Mouse (Mus musculus) right cerebral cortex, postnatal 36 days (tissue): ENCODE data around the gene Sh2d6.

Experiments
- DNase-seq, 2 experiments: peaks; one replicate each; pipeline ENCODE4 v3.0.0; 2022; ENCODE audit warnings: low spot score in 2 of 2, mixed read lengths in 1 of 2

Sh2d6 gene

DNA sequence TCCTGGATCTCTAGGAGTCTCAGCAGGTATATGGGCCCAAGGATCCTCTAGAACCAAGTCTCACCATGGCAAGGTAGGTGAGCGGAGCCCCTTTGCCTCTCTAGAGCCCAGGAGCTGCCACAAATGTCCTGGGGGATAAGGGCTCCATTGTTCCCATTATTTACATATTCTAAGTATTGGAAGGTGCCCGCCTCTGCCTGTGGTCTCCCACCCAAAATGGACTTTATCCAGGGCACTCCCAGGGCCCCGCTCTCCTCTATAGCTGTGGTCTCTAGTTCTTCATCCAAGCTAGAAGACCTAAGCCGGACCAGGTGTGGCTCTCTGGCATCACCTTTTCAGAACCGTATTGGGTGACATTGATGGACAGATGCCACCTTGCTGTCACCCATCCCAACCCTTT lies at the start of gene Sh2d6:
Gene Sh2d6, minus strand, starts transcription at position 101 of the 400 bp plus-strand sequence.
- DNase-seq: no peak

GRCm38 (mm10) chr6:72570644-72571397 lies 49.3 kb upstream of the Sh2d6 start:
- DNase-seq: no peak

DNA sequence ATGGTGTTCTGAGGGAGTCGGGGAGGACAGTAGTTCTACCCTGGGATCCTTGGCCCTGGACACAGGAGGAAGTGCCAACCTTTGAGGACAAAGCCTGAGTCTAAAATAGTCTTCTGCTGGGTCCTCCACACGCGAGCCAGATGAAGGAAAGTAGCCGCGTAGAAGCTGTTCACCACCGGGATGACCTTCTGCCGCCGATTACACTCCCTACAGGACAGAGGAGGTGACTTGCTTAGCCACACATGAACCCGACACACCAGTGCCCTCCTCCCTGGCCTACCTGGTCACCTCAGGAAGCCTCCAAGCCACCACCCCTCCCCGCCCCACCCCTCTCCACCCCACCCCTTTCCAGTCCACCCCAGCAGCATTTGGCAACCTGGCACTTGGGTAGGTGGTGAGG lies 47.2 kb upstream of the Sh2d6 start:
- DNase-seq: no peak

- DNase-seq: no peak
These were observed 46.0 kb upstream of the Sh2d6 start for GRCm38 (mm10) chr6:72567508-72567907.

DNA sequence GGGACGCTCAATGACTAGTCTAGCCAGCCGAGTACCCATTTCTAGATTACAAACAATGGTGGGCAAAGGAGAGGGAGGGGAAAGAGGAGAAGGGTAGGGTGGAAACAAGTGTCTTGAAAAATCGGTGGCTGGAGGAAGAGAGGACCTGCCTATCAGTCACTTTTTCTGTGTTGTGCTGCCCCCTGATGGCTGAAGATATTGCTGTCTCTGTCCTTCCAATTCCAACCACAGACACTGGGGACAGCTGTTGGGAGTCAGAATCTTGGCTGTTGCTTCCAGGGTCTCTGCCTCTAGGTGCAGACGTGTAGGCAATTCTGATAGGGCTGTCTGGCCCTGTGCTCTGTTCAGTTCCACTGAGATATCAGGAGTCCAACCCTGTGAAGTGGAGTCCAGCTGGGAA lies 44.5 kb upstream of the Sh2d6 start:
- DNase-seq: peak; percentile 80

DNA sequence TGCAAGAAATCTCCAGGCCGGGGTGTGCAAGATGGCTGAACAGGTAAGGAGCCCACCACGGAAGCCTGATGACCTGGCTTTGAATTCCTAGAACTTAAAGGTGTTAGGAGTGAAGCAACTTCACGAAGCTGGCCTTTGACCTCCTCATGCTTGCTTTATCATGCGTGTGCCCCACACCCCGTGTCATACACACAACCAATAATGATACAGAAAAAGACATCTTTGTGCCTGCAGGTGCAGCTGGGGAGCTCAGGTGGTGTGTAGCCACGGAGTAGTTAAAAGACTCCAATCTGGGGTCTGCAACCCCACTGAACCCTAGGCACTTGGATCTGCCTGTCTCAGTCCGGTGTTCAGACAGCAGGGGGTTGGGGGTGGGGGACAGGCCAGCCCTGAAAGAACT lies 44.0 kb upstream of the Sh2d6 start:
- no peak for DNase-seq

DNA sequence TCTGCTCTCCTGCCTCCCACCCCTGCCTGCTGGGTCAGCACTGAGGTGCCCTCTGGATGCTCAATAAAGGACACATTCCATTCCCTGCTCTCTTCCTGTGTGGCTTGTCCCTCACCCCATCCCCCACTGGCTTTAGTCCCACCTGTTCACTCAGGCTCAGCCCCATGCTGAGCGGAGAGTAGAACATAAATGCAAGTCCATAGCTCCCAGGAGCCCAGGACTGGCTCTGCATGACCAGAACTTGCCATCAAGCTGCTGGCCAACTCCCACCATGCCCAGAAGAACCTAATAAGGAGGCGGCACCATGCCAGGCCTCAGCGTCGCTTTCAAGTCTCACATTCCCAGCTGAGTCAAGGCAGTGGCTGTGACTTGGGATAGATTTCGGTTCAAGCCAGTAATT lies 41.4 kb upstream of the Sh2d6 start:
- no peak for DNase-seq

DNA sequence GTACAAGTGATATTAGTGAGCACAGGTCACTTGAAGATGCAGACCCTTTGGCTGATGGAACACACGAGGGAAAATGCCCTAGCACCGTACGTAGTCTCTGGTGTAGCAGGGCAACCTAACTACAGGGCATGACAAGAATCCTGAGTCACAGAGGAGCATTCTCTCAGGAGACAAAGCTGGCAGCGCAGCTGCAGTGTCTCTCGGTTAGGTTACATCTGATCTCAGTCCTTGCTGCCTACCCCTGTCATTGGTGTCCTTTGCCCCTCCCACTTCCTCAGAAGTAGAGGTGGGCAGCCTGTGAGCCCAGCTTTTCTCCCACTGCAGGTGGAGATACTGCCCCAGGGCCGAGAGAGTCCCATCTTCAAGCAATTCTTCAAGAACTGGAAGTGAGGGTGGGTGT lies 41.0 kb upstream of the Sh2d6 start:
- no peak for DNase-seq

- DNase-seq: no peak
These were observed 39.3 kb upstream of the Sh2d6 start for GRCm38 (mm10) chr6:72560801-72561200.

DNA sequence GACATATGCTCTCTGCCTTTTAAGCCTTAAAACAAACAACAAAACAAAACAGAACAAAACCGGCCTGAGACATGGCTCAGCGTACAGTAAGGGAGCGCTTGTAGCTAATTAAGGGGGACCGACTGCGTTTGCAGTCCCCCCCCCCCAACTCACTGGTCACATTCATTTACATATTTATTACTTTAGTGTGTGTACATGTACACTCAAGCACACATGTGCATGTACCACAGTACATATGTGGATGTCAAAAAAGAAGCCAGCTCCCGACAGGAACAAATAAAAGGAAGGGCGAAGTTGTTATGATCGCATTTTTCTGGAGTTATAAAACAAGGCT lies 31.5 kb upstream of the Sh2d6 start:
- no peak for DNase-seq

DNA sequence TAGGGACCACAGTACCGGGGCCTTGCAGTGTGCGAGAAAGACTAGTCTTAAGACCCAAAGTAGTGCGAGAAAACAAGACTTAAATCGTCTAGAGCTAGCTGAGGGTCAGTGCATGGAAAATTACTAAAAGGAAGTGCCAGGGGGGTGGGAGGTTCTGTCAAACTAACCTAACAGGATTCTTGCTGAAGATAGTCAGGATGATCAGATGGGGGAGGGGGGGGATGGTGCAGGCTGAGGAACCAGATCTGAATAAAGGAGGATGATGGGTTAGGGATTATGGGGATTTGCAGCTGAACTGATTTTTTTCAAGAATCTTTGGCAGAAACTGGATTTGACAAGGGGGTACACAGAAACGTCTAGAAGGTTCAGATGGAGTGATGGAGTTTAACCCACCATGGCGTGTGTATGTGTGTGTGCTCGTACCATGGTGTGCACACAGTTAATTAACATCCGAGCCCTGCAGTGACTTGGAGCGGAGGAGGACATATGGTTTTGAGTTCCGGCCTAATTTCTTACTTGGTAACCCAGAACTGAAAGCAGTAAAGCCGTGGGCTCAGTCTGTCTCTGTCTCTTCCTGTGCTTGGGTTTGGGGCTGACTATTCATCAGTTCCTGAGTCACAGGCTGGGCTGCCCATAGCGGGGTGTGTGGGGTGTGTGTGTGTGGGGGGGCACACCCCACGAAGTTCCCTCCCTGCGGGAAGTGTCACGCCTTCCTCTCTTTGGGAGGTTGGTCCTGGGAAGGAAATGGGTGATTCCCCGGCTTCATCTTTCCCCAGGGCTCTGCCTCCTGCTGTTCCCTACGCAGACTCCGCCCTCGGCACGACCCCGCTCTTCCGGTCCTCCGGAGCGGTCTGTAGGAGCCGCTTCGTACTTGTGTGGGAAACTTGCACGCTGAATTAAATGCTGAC lies 30.9 kb upstream of the Sh2d6 start:
- DNase-seq: peak; percentile 33 to 45

DNA sequence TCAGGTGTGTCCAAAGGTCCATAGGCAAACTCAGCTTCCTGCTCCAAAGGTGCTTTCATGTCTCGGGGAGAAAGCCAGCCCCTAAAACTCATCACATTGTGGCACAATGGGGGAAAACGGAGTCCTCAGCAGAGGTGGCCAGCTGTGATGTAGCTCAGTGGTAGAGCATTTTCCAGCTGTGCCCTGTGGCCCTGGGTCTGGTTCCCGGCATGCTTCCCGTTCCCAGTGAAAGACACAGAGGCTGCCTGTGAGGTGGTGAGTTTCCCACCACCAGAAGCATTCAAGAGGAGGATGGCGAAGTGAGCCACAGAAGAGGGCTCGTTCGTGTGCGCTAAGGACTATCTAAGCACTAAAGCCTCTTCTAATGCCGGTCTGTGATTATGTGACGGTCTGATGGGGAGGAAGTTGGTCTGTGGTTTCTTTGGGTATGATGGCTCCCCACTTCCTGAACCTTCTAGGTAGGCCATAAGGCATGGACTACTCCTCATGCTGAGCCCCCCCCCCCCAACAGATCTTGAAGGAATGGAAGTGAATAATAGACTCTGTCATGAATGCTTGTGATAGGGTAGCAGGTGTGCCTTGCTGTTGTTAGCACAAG lies 29.1 kb upstream of the Sh2d6 start:
- DNase-seq: no peak

DNA sequence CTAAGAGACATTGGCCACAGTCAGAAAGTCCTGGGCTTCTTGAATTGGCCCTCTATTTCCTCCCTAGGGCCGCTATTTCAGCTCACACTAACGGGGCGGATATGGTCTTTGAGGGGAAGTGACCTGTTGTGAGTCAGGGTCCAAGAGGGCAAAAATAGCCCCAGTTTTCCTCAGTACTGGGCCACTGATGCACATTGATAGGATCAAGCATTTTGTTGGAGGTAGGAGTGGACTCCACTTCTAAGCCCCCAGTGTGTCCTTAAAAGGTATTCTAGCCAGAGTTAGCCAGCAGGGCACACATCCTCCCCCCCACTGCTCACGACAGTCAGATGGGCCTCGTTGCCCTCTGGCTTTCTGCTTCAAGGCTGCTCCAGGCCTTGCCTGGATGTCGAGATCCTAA lies 28.5 kb upstream of the Sh2d6 start:
- no peak for DNase-seq

GRCm38 (mm10) chr6:72549041-72549580 lies 27.6 kb upstream of the Sh2d6 start:
- DNase-seq: no peak

DNA sequence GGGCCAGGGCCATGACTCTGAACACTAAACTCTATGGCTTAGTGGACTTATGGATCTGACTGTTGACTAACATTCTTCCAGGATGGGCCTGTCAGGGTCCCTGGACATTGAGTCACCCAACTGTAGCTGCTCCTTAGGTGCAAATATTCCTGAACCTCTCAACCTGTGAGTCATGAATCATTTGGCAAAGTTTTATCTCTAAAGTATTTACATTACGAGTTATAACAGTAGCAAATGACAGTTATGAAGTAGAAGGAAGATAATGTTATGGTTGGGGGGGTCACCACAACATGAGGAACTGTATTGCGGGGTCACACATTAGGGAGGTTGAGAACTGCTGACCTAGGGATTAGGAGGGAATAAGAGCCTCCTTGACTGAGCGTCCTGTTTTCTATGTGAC lies 26.4 kb upstream of the Sh2d6 start:
- DNase-seq: no peak

- no peak for DNase-seq
These were observed 25.6 kb upstream of the Sh2d6 start for GRCm38 (mm10) chr6:72547121-72547520.

DNA sequence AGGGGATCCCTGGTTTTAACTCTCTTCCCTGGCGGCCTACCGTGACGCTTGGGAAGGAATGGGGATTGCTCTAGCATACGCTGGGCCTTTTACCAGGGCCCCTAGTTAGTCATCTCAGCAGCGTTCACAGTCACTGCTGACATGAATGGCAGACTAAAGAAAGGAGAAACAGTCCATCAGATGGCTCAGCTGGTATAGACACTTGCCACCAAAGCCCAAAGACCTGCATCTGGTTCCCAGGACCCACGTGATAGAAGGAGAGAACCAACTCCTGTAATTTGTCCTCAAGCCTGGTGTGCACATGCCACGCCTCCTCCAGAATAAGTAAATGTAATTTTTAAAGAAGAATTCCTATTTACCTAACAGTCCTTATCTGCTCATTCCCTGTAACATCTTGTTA lies 23.9 kb upstream of the Sh2d6 start:
- no peak for DNase-seq

GRCm38 (mm10) chr6:72544283-72544987 lies 22.9 kb upstream of the Sh2d6 start, which contains the start of gene Capg:
Capg (plus strand) TSS chr6:72544391.
- DNase-seq: no peak

DNA sequence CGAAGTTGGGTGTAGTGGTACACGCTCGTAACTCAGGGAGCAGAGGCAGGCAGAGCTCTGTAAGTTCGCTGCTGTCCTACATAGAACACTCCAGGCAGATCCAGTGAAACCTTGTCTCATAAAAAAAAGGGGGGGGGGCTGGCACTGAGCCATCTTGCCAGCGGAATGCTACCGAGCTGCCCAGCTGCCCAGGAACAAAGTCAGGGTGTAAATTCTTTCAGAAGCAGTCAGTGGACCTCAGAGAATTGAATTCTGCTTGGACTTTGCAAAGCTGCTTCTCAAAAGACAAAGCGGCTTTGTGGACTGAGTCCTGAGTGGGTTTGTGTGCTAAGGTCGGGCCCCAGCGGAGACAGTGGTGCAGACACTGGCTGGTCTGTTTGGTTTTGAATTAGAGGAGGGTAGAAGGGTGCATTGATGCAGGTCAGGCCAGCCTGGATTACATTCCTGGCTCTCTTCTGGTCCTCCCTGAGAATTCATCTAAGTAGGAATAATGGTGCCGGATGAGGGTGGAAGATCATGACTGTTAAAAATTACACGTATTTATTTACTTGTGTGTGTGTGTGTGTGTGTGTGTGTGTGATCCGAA lies 21.9 kb upstream of the Sh2d6 start:
- DNase-seq: no peak

DNA sequence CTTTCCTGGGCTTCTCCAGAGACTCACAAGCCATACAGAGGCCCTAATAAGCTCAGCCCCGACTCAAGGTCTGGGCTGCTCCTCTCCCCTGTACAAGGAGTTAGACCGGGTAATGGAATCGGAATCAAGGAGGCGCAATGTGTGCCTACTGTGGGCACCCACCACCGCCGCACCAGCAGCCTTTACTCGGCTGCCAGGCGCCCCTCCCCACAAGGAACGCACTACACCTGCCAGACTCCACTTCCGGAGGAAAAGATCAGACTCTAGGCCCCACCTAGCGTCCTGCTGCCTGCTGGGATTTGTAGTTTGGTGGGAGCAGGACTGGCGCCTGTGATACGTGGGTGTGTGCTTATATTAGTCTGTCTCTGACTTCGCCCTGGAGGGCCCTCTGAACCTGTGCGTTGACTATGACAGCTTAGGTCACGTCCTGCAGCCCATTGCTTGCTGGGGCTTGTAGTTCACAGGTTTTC lies 17.1 kb upstream of the Sh2d6 start:
- peak; percentile 91 to 96 for DNase-seq

DNA sequence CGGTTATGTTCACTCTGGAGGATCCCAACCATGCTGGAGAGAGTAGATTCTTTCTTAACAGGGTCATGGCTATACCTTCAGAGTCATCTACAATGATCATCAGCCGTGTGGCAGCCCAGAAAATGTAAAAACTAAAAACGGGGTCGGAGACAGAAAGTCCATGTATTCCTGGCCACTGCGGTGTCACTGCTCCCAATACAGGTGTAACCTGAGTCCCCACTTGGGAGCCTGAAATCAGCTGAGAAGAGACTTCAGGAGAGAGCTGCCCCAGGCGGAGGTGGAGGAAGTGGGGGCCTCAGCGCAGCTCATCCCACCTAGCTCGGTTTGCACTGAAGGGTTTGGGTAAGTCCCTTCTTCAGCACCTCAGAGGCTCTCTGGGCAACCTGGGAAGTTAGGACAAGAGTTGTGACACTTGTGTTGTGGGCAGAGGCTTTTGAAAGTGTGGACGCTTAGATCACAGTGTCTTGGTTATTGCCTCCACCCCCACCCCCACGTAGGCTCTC lies 16.5 kb upstream of the Sh2d6 start:
- DNase-seq: no peak
